Mouse (Mus musculus) testis, adult 2 months (tissue): Measurements from ENCODE around the gene Dapp1.

Source experiments
- CTCF ChIP-seq: fragments of 200-500 bp; IDR thresholded peaks from 2 replicates; pipeline ENCODE4 v1.5.1; 2012; ENCODE audit warnings: low read depth, mild to moderate bottlenecking, inconsistent platforms, low read length, moderate library complexity; ENCODE audit not compliant: control insufficient read depth, insufficient read depth, insufficient replicate concordance
- POLR2A ChIP-seq: fragments of 200-500 bp; IDR thresholded peaks from 2 replicates; pipeline ENCODE4 v1.6.1; 2012; ENCODE audit warnings: low read depth, mild to moderate bottlenecking, inconsistent platforms, low read length, moderate library complexity; ENCODE audit not compliant: control insufficient read depth

DNA sequence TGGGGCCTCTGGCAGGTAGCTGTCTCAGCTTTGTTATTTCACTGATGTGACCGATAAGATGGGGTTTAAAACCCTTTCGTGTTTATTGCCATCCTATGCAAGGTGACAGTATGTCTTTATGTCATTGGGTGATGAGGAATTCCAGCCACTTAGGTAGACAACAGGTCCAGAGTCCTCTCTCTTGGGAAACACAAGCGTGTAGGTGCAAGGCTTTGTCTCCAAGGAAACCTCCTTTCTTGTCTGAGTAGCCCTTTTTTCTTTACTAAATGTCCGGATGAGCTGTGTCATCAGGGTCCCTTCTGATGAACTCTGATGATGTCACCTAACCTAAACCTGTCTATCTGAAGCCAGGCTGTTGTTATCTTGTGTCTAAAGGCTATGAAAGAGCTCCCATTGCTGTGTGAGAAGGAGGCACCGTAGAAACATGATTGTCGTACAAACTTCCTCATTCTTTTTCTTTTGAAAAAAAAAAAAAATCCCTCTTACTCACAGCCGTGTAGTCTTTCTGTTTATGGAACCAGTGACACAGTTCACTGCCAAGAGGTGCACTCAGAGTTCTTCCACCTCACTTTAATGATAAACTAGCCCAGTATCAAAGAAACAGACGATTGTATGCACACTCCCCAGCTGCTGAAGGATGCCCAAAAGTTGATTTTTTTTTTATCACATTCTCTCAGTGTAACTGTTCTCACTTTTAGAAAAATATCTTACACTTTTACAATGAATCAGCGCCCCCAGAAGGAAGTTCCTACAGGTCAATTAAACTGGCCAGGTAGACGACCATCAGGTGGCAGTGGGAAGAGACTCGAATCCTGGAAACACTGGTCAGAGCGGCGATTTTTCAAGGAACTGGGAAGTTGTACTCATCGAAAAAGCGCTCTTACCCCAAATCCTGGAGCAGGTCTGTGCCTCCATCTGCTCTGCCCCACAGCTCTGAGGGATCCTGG is 637 bp downstream of the Dapp1 start:
- no peak for TF ChIP-seq CTCF
- TF ChIP-seq POLR2A: no peak
